Mouse (Mus musculus): ENCODE data around the gene Ift172.
"Not testable (repeated sequence)": the region's sequence is repeated elsewhere in the genome, so short reads cannot be mapped to it uniquely, and the experiment has no call there.

Gene Ift172

GRCm38 (mm10) chr5:31219070-31219469 is 71.8 kb downstream of the Ift172 start:
- no peak for DNase-seq (ENCODE audit: extremely low read depth, low read depth, low spot score)

- no peak for DNase-seq (ENCODE audit: extremely low read depth, low read depth, low spot score)
Observed at GRCm38 (mm10) chr5:31218294-31218693, 72.6 kb downstream of the Ift172 start.

DNA sequence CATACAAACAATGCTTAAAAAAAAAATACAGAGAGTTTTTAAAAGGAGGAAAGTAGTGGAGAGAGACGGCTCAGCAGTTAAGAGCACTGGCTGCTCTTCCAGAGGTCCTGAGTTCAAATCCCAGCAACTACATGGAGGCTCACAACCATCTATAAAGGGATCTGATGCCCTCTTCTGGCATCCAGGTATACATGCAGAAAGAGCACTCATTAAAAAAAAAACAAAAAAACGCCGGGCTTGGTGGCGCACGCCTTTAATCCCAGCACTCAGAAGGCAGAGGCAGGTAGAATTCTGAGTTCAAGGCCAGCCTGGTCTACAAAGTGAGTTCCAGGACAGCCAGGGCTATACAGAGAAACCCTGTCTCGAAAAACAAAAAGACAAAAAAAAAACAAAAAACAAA is 74.4 kb downstream of the Ift172 start:
- DNase-seq (ENCODE audit: extremely low read depth, low read depth, low spot score): not testable (repeated sequence)

- DNase-seq (ENCODE audit: extremely low read depth, low read depth, low spot score): no peak
Observed at GRCm38 (mm10) chr5:31204421-31204820, 86.5 kb downstream of the Ift172 start.

GRCm38 (mm10) chr5:31203866-31204265 is 87.0 kb downstream of the Ift172 start:
- no peak for DNase-seq (ENCODE audit: extremely low read depth, low read depth, low spot score)

Data from fat pad, adult 2 months (tissue).